Mouse (Mus musculus) right cerebral cortex, postnatal 14 days (tissue): ENCODE measurements at regions not wholly inside any gene's neighbourhood (a gene's known extent, or its start where the extent isn't known, plus 50 kb on each side); places are given as distances from the start of the nearest gene placed in this dataset.

Experiments used
- DNase-seq: peaks from one replicate; pipeline ENCODE4 v3.0.0; 2022

DNA sequence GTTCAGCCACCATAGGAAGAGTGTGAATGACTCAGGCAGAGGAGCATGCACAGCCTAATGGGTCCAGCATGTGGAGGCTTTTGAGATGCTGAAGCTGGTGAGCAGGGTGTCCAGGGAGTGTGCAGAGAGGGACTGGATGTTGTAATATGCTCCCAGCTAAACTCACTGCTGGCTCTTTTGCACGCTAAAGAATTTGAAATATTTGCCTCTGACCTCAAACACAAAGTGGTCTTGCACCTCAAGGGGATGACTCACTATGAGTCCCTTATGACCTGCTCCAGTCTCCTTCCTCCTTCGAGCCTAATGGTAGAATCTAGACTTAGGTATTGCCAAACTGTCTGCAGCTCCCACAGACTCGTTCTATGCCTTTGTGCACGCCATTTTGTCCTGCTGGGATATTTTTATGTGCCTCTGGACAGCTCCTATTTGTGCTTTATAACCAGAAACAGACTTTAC lies 55.0 kb upstream of the Slit3 start:
- DNase-seq: no peak

DNA sequence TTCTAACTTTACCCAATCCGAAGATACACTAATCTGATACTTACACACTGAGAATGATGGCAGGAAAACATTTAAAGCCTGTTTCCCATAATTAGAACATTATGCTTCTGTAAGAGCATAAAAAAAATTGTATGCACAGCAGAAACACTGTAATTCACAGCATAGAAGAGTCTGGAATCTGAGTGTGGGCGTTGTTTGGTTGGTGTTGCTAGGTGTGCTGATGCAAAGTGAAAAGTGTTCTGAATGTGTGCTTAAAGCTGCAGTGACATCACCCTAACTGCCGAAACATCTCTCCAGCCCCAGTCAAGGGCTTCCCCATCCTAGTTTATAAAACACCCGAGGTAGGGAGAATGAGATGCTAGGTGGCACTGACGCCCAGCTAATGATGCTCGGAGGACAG lies 63.2 kb upstream of the Slit3 start:
- DNase-seq: no peak

DNA sequence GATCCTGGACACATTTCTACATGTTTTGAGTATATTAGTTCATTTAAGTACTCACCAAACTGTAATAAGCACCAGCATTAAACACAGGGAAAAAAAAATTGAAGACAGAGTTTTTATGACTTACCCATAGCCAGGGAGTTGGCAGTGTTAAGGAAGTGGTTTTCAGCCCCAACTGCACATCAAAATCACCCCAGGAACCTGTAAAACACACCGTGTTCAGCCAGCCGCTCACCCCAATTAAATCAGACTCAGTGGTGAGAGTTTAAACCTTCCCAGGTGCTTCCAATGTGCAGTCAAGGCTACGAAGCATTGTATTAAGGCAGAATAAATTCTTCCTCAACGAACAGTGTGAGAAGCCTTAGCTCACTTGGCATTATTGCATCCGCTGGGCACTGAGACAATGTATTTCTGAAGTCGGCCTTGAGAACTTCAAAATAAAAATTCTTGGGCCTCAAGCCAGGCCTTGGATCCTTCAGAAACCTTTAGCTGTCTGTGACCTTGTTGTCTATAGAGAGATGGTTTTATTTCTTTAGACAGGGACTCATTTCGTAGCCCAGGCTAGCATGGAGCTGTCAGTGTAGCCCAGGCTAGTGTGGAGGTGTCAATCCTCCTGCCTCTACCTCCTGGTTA lies 65.4 kb upstream of the Slit3 start:
- no peak for DNase-seq

DNA sequence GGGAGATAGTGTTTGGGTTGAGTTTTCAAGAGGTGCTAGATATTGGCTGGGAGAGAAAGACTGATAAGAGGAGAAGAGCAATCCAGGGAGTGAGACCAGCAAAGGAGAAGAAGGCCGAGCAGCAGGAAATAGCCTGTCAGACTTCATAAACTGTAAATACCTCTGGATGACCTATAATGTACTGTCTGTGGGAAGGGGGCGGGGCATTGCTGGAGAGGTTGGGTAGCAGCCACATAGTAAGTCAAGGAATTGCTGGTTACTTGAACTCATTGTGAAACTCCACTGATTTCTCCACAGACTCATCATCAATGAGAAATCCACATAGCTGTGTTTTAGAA lies 67.4 kb upstream of the Slit3 start:
- DNase-seq: no peak

DNA sequence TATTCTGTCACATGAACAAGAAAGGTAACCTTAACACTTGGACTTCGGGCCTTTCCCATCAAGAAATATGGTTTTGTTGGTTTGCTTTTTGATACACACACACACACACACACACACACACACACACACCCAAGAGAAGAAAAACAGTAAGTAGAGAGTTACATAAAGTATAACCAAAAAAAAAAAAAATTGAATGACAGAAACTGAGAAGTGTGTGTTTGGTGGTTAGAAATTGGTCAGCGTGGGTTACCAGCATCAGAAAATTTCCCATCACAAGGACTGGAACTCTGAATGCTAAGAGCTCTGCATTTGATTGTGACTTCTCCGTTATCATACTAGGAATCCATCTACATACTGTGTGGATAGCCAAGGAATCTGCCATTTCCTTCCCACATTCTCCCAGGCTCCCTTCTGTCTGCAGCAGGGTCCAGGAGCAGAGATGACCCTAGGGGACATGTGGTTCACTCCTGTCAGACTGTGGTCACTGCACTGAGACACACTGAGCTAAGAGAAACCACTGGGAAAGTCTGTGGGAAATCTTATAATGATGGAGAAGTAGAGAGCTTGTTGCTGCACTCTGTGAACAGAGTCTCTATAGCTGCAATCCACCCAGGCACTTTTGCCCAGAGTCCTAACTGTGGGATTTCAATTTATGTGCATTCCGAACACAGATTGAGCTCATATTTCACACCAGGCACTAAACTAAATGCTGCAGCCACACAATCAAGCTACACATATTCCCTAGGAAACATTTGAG lies 68.0 kb upstream of the Slit3 start:
- no peak for DNase-seq

DNA sequence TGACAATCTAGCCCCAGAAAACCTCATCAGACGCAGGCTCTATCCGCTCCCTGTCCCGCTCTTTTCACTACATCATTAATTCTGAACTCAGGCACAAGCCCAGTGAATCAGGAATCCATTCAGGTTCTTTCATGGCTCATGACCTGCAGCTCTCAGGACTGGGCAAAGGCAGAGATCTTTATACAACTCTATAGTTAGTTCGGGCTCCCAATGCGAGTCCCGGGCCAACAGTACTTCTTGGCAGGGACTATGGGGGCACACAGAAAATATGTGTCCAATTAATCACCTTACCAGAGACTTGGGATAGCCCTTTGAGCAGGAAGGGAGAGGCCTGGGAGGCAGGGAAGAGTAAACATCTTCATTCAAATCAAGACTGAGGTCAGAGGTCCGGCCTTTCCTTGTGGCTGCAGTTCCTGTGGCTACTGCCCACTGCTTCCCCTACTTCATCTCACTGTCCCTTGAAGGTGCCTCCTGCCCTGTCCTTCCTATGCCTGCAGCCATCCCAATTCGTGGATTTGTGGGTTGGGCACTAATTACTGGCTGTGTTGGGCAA lies 71.3 kb upstream of the Slit3 start:
- DNase-seq: no peak

DNA sequence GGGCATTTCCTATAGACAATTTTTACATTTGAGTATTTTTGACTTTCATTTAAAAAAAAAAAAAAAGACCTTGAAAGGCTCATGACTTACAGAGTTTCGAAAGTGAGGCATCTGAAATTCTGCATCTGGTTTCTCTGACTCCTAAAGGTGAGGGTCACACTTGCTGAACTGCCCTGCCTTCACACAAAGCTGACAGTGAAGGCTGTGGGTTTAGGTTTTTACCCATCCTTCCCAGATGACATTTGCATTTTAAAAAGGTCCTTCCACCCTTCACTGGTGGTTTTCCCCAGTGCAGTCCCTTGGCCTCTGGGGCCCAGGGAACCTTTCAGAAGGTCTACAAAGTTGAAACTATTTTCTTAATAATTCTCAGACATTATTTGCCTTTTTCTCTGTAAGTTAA lies 76.4 kb upstream of the Slit3 start:
- DNase-seq: no peak

DNA sequence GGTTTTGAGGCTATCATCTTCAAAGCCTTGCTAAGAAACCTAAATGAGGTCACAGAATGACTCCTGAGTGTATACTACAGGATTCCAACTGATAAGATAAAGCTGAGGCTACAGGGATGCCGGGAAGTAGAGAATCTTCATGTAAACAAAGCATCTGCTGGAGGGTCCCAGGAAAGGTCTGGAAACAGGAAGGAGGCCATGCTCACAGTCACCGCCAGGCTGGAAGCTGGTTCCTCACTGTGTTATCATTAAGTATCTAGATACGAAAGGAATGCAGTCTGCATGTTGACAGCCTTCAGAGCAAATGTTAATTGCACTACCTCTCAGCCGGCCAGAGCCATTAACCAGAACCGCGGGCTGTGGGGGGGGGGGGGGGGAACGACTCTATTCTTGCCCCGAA lies 96.6 kb upstream of the Slit3 start:
- no peak for DNase-seq

DNA sequence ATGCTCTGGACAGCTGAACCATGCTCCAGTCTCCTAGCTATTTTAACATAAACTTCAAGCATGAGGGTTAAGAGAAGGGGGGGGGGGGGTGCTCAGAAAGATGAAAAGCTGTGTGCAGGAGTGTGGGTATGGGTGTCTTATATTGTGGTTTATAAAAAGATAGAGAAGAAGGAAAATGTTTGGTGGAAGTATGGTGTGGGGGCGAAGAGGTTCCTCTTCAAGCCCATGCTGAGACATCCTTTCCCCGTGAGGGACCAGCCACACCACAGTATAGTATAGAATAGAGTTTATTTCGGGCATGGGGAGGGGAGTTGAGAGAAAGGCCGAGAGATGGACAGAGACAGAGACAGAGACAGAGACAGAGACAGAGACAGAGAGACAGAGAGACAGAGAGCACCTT lies 97.2 kb upstream of the Slit3 start:
- DNase-seq: no peak

DNA sequence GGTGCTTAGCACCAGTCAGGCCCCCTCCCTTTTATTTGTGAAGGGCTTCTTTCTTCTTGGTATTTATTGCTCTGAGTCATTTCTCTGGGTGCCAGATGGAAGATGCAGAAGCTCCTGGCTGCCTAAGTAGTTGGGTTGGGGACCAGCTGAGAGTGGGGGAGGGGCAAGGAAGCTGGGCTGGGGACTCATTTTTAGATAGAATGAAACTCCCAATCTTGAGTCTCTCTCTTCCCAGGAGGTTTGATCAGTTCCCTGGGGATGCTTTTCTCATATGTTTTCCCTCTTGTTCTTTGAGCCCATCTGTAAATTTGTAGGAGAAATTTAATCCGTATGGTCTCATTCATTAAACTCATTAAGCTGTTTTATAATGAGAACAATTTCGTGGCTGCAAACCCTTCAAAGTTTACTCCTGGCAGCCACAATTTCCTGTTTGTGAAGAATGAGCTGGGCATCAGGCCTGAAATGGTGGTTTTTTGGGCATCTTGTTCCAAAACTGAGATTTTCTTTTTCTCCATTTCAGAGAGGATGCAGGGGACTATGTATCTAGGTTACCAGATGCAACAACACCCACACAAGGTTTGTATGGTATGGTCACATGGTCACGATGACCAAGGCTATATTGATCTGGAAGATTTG lies 98.9 kb upstream of the Slit3 start:
- peak; percentile 56 for DNase-seq

DNA sequence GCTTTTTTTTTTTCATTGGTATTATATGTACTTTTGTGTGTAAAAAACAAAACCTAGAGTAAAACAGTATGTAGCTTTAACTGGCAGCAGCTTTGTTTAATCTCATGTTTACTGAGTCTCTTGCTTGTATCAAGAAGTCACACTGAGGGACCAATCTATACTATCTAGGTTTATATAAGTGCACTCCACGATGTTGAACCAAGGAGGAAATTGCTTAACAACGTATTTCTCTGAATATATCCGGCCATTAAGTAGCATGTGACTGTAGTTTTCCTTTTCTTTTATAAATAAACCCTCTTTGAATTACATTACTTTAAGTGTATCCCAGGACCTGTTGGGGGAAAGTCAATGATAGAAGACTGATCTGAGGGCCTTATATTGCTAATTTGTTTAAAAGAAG lies 104.0 kb upstream of the Slit3 start:
- DNase-seq: no peak

DNA sequence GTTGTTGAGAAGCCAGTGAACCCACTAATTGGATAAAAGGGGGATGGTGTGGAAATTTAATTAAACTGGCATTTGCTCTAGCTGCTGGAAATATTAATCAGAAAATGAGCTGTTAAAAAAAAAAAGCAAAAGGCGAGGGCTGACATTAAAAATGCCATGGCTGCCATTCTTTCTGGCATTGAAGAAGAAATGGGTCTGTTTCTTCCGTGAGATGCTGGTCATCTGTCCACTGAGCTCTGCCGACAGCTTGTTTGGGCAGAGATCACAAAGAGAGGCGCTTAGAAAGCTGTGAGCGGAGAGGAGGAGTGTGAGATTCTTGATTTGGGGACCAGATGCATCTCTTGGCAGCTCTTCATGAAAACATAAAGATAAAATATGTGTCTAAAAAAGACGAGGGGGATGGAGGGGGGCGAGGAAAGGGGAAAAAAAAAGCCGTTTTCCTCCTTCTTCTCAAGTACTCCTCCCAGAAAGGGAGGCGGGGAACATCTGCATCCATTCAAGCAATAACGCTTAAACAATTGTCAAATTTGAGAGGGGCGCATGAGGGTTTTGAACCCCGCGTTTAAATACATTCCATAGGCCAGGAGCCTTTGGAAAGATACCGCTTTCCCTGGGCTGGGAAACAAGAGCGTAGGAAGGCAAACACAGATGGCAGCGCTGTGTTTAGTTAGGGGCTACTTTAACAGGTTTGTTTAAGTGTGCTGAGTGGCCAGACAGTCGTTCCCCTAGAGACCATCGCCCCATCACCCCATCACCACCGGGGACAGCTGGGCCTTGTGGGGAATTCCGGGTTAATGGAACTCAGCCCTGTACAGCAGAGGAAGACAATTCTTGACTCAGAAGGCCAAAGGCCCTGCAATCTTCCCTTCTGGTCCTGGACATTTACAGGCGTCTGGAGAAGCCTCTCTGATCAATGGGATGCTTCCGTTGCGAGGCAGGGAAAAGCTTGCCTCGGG lies 109.2 kb upstream of the Slit3 start:
- no peak for DNase-seq

DNA sequence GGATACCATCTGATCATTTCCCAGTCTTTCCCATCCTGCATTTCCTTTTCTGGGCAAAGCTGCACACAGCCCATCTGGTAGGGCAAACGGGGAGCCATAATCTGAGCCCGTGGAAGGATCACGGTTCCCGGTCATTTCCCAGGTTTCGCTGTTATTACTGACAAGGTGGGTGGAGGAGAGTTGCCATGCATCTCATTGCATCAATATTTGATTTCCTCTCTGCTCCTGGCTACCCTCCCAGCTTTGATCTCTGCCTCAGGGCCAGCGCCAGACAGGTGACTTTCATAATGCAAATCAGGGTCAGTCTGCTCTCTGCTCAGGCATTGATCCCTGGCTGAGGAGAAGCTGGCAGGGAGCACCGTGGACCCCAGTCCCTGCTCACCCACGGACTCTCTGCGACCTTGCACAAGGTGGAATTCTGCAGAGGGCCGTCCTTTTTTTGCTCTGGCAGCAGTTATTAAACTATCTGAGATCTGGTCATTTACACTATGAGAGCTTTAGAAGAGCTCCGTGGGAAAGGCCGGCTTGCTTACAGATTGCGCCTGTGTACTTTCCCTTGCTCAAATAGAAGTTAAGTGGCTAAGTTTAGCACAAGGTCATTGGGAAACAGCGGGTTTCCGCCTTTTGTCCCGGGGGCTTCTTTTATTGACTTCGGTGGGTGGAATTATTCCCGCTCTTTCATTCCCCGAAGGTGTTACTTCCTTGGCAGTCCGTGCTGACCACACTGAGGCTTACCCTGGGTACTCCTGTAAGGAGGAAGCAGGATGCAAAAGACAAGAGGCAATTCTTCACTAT lies 114.1 kb upstream of the Slit3 start:
- DNase-seq: no peak

DNA sequence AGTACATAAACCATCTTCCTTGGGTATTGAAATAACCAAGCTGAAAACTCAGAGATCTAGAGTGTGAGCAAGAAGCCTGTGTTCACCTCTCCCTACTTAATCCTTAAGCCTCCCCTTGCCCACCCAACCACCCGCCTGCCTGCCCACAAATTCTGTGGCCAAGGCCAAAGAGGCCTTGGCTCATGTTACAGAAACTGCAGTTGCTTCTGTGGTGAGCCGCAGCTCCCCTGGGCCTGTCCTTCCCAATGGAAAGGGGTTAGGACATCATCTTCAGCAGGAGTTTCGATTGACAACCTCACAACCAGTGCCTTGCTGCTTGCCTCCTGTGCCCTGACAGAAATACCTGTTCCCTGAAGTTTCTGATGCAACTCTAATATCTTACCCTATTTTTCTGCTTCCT lies 115.9 kb upstream of the Slit3 start:
- no peak for DNase-seq

DNA sequence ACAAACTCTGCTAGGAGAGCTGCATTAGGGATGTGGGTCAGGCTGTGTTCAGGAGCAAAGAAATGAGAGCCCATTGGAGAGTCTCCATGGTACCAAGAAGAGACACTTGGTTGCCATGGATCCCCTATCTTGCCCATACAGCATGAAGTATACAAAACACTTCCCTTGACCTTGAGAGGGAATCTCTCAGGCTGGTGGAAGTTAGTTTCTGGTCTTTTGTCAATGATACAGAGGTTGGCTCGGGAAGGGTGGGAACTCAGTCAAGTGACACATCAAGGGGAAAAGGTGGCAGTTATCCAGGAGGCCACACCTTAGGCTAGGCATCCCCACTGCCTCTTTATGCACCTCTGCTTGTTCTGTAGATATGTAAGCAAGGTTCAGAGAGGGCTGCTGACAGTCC lies 116.6 kb upstream of the Slit3 start:
- no peak for DNase-seq

DNA sequence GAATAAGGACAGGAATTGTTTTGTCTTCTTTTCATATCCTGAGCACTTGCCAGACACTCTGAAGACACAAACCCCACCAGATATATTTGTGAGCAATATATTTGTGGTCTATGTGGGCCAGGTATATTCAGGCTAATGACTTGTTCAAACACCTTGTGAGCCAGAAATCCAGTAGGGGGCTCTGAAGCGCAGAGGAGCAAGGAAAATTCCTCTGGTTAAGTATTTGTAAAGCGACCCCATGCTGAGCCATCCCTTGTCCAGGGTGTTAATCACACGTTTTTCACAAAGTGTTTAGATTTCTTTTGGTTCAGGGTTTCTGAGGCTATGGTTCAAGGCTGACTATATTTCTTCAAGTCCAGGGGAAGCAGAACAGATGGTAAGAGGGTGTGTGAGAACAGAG lies 117.1 kb upstream of the Slit3 start:
- DNase-seq: no peak

DNA sequence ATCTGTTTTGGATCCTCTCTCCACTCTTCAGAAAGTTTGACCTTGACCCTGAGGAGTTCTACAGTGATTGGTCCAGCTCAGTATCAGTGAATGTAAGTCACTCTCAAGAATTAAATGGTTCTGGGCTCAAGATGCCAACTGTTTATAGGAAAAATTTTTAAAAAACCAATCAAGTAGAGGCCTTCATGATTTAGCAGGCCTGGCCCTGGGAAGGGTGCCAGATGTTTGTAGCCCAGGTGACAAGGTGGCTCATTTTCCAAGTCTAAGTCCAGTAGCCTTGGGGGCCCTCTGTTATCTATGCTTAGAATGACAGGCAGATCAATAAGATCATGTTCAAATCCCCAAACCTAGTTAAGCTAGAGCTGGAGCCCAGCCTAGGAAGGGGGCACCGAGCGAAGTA lies 123.1 kb upstream of the Slit3 start:
- DNase-seq: no peak

DNA sequence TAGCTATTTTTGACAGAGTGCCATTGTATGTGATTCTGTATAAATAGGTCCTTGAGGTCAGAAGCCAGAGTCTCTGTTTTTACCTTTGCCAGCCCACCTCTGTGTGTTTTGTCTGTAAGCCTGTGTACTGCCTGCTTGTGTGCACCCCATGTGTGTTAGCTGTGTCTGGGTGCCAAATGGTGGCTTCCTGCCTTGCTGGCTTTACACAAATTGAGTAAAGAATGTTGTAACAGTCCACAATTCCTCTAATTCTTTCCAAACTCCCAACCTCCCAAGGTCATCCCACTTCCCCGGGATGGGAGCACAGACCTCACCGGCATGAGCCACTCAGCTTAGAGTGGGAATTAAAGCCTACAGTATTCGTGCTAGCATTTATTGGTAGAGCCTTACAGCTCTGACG lies 125.5 kb upstream of the Slit3 start:
- no peak for DNase-seq

DNA sequence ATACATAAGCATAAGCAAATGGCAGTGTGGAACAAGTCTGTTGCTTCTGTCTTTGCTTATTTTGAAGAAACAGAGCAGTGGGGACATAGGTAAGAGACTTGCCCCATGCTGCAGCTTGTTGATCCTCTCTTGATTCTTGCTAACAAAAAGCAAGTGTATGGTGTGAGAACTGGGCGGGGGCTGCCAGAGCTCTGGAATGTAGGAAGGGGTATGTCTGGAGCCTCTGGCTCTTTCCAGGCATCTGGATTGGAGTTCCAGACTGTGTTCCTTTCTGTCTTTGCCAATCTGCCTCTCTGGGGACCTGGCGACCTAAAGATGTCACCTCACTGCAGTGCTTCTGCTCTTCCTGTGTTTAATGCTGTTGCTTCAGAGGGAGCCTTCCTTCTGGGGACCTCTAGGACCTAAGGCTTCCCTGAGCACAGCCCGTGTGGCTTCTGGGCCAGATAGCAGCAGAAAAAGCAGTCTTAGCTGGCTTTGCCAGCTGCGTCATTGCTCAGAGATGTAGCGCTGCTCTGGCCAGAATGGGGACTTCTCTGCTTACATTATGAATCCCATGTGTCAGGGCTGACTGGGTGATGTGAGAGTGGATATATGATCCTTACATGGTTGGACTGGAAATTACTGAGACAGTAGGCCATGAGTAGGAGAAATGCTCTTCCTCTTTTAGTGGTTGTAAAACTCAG lies 138.1 kb upstream of the Slit3 start:
- no peak for DNase-seq

DNA sequence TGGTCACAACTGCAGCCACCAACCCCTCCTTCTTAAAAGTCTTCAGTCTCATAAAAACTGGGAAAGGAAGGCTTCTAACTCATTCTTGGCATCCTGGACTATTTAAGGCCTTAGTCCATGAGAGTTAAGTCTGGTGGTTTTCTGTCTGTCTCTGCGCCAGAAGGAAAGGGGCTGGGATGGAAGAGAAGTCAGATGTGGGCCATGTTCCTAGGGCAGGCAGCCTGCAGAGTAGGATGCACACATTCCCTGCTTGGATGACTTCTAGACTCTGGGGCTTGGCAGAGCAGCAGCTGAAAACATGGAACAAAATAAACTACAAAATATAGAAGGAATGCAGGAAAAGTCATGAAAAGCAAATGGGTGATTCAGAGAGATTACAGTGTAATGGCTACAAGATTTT lies 140.8 kb upstream of the Slit3 start:
- DNase-seq: no peak

DNA sequence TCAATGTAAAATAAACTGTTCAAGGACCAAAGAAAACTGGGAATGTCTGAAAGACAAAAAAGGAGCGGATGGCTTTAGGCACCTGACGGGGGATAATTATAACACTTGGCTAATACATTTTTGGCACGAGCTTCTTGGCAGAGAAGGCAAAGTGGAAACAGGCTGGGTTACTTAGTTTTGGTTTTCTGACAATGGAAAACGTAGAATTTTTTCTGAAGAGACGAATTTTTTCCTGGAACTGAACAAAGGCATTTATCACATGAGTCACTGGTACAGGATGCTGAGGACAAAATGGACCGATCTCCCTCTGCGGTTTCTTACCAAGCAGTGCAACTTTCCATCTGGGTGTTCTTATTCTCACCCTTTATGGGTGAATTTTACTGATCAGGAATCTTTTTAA lies 143.2 kb upstream of the Slit3 start:
- no peak for DNase-seq
